Mouse (Mus musculus) telencephalon, adult 2 months (tissue): ENCODE results near the gene Csf2.
"Not testable (repeated sequence)": the region's sequence is repeated elsewhere in the genome, so short reads cannot be mapped to it uniquely, and the experiment has no call there.

Experiments used
- DNase-seq: peaks from one replicate; pipeline ENCODE4 v3.0.0-alpha.2; 2011; ENCODE audit warnings: low read depth, low spot score

Csf2 gene

GRCm38 (mm10) chr11:54248940-54249717, at the start of gene Csf2:
Csf2 (minus strand) TSS chr11:54249667.
- DNase-seq: no peak

DNA sequence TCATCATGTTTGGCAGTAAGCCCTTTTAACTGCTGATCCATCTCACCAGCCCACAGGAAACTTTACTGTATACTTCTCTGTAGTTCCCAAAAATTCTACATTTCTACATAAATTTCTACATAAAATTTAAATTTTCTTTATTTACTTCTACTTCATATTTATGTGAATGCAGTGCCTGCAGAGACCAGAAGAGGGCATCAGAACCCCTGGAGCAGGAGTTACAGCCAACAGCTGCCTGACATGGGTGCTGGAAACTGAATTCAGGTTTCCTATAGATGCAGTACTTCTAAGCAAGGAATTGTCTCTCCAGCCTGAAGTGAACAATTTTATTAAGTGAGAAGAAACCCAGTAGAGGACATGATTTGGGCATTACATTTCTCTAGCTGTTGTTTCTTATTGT, 49.3 kb upstream of the Csf2 start:
- DNase-seq: no peak

DNA sequence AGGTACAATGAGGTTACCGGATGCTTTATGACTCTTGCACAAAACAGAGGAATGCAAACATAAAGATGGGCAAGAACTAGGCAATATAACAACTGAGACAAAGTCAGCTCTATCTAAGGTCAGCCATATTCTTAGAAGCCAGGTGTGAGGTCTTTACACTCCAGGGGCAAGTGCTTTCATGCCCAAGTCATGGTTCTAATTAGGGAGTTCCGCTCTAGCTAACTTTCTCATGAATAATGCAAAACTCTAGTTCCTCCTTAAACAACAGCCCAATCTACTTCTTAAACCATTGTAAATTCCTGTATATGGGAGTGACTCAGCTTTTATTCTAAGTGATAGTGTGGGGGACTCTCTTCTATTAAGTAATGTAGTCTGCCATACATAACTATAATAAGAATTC, 48.0 kb upstream of the Csf2 start:
- not testable (repeated sequence) for DNase-seq

DNA sequence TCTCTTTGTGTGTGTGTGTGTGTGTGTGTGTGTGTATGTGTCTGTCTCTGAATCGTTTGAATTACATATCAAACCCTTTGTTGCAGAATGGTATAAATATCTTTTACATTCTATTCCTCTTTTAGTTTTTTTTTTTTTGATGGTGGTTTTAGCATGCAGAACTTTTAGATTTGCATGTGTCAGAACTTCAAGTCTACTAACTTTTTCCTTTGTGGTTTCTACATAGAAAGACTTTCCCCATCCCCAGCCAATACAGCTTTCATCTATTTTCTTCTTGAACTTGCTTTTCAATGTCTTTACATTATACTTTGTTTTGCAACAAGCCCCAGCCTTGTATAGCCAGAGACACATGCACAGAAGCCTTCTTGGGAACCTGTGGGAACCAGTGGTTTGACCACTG, 47.3 kb upstream of the Csf2 start:
- no peak for DNase-seq

DNA sequence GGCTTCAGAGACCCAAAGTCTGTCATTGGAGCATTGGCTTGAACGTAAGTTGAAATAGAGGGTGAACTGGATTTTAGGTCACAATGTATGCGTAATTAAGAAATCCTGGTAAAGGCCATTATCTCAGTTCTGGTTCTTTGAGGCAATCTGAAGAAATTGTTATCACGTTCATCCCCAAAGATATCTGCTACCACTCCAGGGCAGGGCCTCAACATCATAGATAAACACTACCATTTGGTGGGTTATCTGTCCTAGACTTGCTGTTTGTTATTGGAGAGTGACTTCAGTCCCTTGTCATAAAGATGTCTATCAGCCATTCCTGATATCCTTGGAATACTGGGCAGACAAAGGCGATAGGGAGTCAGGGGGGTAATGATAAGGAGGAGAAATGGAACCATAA, 46.5 kb upstream of the Csf2 start:
- no peak for DNase-seq

- no peak for DNase-seq
These were observed 44.7 kb upstream of the Csf2 start for GRCm38 (mm10) chr11:54293980-54294807.

DNA sequence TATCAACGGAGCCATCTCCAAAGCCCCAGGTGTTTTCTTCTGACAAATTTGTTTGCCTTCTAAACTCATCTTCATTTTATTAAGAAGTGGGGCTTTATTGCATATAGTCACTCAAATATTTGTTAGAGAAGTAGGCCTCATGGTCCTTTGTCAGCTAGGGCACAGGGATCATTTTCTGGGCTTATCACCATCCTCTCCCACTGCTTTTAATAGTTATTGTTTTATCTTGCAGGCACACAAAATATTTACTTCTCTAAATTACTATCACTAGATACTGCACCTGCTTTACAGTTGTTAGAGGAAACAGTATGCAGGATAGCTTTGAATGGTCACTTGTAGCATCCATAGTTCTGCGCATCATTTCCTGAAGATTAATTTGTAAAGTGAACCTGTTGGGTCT, 42.7 kb upstream of the Csf2 start:
- no peak for DNase-seq

GRCm38 (mm10) chr11:54287821-54288453, 38.5 kb upstream of the Csf2 start:
- DNase-seq: no peak

DNA sequence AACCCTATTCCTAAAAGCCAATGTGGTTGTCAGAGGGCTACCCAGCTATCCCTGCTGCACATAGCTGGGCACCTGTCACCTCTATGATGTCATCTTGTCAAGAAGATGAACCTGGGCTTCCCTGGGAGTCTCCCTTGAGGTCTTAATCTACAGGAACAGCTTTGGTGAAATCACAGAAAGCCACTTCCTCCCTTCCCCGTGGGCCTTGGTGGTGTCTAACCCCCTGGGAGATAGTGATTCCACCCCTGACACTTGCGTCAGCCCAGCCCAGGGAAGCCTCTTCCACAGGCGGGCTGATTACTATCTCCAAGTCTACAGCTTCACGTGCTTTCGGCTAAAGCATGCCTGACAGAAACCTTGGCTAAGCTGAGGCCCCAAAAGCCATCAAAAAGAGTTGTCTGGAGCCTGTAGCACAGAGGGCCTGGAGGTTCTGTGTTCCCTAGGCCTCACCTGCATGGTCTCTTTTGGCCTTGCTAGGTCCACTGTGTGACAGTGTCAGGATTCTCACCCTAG, 22.0 kb upstream of the Csf2 start:
- DNase-seq: no peak

DNA sequence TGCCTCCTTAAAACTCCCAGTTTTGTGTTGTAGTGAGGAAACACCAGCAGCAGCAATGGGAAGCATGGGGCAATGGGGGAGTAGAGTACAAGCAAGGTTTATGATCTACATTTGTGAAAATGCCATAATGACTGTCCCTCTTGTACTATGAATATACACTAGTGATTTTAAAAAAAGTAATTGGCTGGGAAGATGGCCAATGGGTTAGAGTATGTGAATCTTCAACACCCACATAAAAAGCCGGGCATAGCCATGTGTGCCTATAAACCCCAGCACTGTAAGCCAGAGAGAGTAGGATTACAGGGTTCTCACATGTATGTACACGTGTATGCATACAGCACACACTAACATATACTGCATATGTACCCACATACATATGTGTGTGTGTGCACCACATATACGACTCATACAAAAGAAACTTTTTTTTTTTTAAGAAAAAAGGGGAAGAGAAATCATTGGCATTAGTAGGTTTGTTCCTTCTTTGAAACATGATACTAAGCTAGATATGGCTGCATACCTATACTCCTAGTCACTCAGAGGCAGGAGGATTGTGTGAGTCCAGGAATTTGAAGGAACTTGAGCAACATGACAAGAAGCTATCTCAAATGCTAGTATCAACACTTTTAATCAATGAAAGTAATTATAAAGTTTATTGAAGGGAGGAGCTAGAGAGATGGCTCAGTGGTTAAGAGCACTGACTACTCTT, 19.9 kb upstream of the Csf2 start:
- peak; percentile 47 for DNase-seq

- no peak for DNase-seq
These were observed 17.7 kb upstream of the Csf2 start, which contains the start of gene Il3 for GRCm38 (mm10) chr11:54267177-54267576. Il3 (minus strand) TSS chr11:54267277.

DNA sequence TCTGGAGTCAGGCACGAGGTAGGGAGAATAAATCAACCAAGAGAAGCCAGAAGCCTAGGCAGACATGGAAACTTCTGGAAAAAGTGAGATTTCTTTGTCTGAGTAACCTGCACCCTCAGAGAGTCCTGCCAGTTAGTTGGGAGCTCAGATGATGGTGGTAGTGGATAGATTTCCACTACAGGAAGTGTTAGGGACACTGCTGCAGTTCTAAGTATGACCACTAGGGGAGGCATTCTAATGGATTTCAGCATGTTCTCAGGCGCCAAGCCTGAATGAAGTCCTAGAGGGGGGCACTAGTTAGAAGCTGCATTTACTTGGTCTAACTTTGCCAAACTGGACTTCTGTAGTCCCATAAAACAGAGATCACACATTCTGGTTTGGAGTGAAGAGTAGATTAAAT, 15.1 kb upstream of the Csf2 start:
- peak; percentile 33 for DNase-seq

GRCm38 (mm10) chr11:54263405-54264031, 14.1 kb upstream of the Csf2 start:
- DNase-seq: no peak

DNA sequence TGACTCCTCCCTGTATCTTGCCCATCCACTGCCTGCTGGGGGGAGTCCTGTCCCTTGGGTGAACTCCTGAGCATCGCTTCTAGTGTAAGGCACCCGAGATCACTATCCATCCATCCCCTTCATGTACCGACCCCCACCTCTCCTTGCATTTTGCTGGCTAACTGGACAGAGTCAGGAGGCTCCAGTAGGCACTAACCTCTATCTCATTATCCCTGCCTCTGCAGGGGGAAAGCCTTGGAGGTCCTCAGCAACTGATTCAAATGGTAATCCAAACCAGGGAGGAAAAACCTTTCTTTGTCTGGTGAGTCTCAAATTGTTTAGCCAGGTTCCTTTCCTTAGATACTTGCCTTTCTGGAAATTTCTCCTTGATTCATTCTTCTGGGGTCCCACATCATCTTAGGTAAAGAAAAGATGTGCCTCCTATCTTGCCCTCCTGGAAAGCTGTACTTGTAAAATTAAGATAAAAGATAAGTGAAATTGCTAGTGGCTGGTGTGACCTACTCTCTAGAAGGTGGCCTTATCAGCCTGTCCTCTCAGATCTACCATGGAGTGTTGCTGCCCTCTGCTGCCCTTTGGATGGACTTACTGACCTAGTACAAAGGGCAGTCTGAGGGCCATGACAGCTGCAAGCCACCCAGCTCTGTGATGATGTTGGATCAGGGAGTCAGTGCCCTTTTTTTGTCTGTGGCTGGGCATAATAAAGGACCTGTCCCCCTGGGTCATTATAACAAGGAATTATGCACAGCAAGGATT, 7.3 kb upstream of the Csf2 start:
- peak; percentile 50 for DNase-seq

DNA sequence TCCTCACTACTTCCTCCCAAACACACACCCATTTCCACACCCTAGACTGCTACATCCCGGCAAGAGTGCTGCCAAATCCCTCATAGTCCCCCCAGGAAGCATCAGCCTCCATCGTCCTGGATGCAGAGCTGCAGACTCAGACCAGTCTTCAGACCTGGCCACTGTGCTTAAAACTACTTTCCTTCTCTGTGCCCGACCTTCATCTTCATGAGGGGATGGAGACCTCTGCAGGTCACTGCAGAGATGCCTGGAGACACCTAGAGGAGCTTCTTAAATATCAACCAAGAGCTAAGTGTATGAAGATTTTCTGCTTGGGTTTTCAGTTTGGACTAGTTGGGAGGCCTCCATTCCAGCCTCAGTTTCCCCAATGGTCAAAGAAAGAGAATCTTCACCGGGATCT, 4.6 kb upstream of the Csf2 start:
- DNase-seq: no peak

DNA sequence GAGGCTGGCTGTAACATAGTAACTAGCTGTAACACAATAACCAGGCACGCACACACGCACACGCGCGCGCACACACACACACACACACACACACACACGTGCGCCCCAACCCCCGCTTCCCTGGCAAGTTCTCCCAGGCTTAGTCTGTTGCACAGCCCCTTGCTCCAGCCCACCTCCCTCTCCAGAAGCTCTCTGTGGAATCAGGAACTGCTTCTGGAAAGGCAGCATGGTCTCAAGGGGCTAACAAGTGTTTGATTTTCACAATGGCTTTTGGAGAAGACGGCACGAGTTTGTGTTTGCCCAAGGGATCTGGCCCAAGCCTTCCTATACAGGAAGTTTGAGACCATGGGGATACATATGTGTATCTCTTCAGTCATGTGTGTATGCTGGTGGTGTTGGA, 1.1 kb upstream of the Csf2 start:
- no peak for DNase-seq

DNA sequence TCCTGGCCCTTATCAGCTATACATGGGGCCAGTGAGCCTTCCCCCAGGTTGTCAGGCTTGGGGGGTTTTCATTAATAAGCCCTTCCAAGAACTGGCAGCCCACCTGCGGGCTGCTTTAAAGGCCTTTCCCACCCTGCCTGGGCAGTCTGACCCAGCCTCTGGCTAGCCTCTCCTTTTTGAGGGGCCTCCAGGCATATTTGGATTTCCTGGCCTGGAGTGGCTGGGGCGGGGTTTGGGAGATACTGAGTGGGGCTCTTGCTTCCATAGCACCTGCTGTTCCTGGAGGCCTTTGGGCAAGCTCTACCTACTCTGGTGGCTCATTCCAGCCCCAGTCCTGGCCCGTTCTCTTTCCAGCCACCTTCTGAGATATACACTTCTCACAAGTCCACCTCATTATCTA, 281 bp upstream of the Csf2 start:
- DNase-seq: no peak

GRCm38 (mm10) chr11:54247251-54247950, 2.1 kb downstream of the Csf2 start:
- DNase-seq: no peak

DNA sequence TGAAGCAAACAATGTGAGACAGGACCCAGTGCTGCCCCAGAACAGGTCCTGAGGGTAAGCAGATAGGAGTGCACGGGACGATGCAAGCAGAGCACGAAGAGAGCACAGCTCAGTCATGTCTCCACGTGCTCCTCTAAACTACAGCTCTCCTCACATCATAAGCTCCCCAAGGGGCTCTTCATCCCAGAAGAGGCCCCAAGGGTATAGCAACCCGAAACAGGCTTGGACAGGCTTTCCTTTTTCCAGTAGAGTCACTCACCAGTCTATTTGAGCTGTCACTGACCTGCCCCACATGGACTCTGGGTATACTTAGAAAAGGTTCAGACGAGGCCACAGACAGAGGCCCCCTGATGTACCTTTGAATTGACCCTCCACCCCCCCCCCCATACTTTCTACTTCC, 5.0 kb downstream of the Csf2 start:
- DNase-seq: no peak

- no peak for DNase-seq
These were observed 7.0 kb downstream of the Csf2 start for GRCm38 (mm10) chr11:54242494-54242893.
